ENCODE assay signal across 9 mouse cellular contexts in genomic region chr5:136888539-136889355, GRCm38 (mm10). TPM values are rescaled to one million over a fixed set of nuclear protein-coding genes. Genes with fewer than 3 reads are reported as not detected.
DNase-seq lines count a peak whose midpoint lies in the region; ATAC-seq and TF ChIP-seq lines count a peak whose summit lies in the region.
"Had no signal": no experiment of that assay in that cellular context is flagged by ENCODE, and none has a peak within 500 bp of the region (broad histone marks: within the 10 kb centered on the region; RNA-seq: fewer than 3 reads in every experiment).

No protein-coding gene starts in this region.

- H3K27ac ChIP-seq in gastrocnemius, adult 2 months, result no peak overlapping the region
- H3K27ac ChIP-seq in intestine, embryonic 16.5 days (ENCODE audit: low read length), result peak overlapping the region; percentile 8

- no peak for TF ChIP-seq CTCF in gastrocnemius, adult 2 months (IDR thresholded peaks at IDR 0.05)

- no peaks in the 10 kb centered on the region for H3K36me3 ChIP-seq in intestine, embryonic 16.5 days (ENCODE audit: control insufficient read depth, insufficient read depth, low read length)

- H3K4me3 ChIP-seq in gastrocnemius, adult 2 months, result peak overlapping the region; percentile 28
- H3K4me3 ChIP-seq in intestine, embryonic 16.5 days (ENCODE audit: low read length), result no peak overlapping the region

- no peak for DNase-seq in gastrocnemius, adult 2 months
- DNase-seq in gastrocnemius, postnatal 14 days, result no peak
- DNase-seq in testis, postnatal 10 days (ENCODE audit: low spot score), result peak; percentile 53
- DNase-seq in testis, postnatal 14 days (ENCODE audit: low spot score), result no peak
- no peak for DNase-seq in cerebellum, postnatal 14 days
- DNase-seq in spleen, adult 12 weeks (ENCODE audit: low spot score), result no peak
- DNase-seq in layer of hippocampus, postnatal 10 days (ENCODE audit: low spot score in 2 of 2), result no peak
- DNase-seq: lung, postnatal 10 days had no signal

- H3K27me3 ChIP-seq in intestine, embryonic 16.5 days (replicated peaks; ENCODE audit: control insufficient read depth, insufficient read depth, low read length), result peaks cover under 1% of the 10 kb centered on the region; the same call in 1 of the 2 replicates

- 47% methylated on average over 19 of the region's 19 CpGs for WGBS in intestine, embryonic 16.5 days

- no peak overlapping the region for H3K9ac ChIP-seq in intestine, embryonic 16.5 days (ENCODE audit: low read depth, low read length)

- no peak for ATAC-seq in intestine, embryonic 16.5 days

- intact Hi-C loops in gastrocnemius, adult 2 months (cut with DNase I), result no loop called here
- intact Hi-C loops in gastrocnemius, postnatal 14 days (cut with DNase I; ENCODE audit: low total_unique reads), result no loop called here

- no peak overlapping the region for H3K4me2 ChIP-seq in intestine, embryonic 16.5 days (ENCODE audit: low read depth, low read length)

- peaks cover 8% of the 10 kb centered on the region for H3K4me1 ChIP-seq in intestine, embryonic 16.5 days (ENCODE audit: control insufficient read depth, insufficient read depth, low read length)

- no peaks in the 10 kb centered on the region for H3K9me3 ChIP-seq in intestine, embryonic 16.5 days (ENCODE audit: control insufficient read depth, low read length)

RNA-seq across cellular contexts. Expression of gene Col26a1, which starts 5.7 kb away (rescaled TPM):
- total RNA-seq in gastrocnemius, adult 2 months (2021), result 1 to 10 TPM; 1.4 to 2.1 TPM
- 10 to 100 TPM; 11.7 to 13.5 TPM for total RNA-seq in gastrocnemius, postnatal 14 days (2021)
- 5.5 and 6.8 TPM in 2 replicates for polyA plus RNA-seq in intestine, embryonic 16.5 days (2015; fragmentation: Nextera tagmentation; extraction: Ambion mirVana)
- total RNA-seq in layer of hippocampus, postnatal 10 days (2021), result 10 to 100 TPM; 19.0 to 20.7 TPM

RNA-seq across cellular contexts. Expression of gene Ift22, which starts 19.2 kb away (rescaled TPM):
- 1 to 10 TPM; 5.4 to 5.8 TPM for total RNA-seq in gastrocnemius, adult 2 months (2021)
- total RNA-seq in gastrocnemius, postnatal 14 days (2021), result 1 to 10 TPM; 5.4 to 6.2 TPM
- polyA plus RNA-seq in intestine, embryonic 16.5 days (2015; fragmentation: Nextera tagmentation; extraction: Ambion mirVana), result 43.2 and 52.4 TPM in 2 replicates
- 10 to 100 TPM; 68.9 to 70.8 TPM for total RNA-seq in layer of hippocampus, postnatal 10 days (2021)

Comparison
In these comparisons a context has a peak if more than half of its experiments do, and no peak if none do; other contexts are left out.
1. RNA of gene Col26a1, which starts 5.7 kb away (total RNA-seq): 19.0 to 20.7 TPM in layer of hippocampus, postnatal 10 days and 11.7 to 13.5 TPM in gastrocnemius, postnatal 14 days; 1.4 to 2.1 TPM in gastrocnemius, adult 2 months; every median in the first group is over 4 times any median in the second.
2. RNA of gene Ift22, which starts 19.2 kb away (total RNA-seq): 68.9 to 70.8 TPM in layer of hippocampus, postnatal 10 days; 5.4 to 6.2 TPM in gastrocnemius, postnatal 14 days and 5.4 to 5.8 TPM in gastrocnemius, adult 2 months; every median in the first group is over 4 times any median in the second.